Mouse (Mus musculus): ENCODE results near the gene Rbpjl.

GRCm38 (mm10) chr2:164438257-164438656 is 35.3 kb downstream of the Rbpjl start:
- TF ChIP-seq ZC3H11A (IDR thresholded peaks at IDR 0.05; ENCODE audit: borderline replicate concordance, low read depth, low read length) (no peak), ZNF384 (IDR thresholded peaks at IDR 0.05; ENCODE audit: low read depth, low read length) (no peak), HCFC1 (IDR thresholded peaks at IDR 0.05; ENCODE audit: borderline replicate concordance, insufficient read depth, low read length) (no peak), MAFK (IDR thresholded peaks at IDR 0.05; ENCODE audit: insufficient read depth, low read depth, low read length) (no peak)
